Mouse (Mus musculus) stomach, embryonic 16.5 days (tissue): ENCODE results near the gene Hesx1. TPM values are rescaled to one million over a fixed set of nuclear protein-coding genes. Genes with fewer than 3 reads are reported as not detected.
A peak's percentile ranks its signal among the peaks of the same experiment; 100 is the strongest.

Source experiments
- ATAC-seq: fragments of 200-750 bp; cut with Nextera tagmentation; 2 replicates; pipeline ENCODE4 v1.8.0; 2017; ENCODE audit warnings: moderate number of reproducible peaks, moderate TSS enrichment; ENCODE audit not compliant: insufficient read depth, low FRiP score
- H3K27ac ChIP-seq: fragments of 300-500 bp; sonication (generic); 2 replicates; pipeline ENCODE4 v1.5.1; 2014; ENCODE audit warnings: low read length
- H3K27me3 ChIP-seq: fragments of 300-500 bp; sonication (generic); 2 replicates; pipeline ENCODE4 v1.6.1; 2014; ENCODE audit warnings: low read length, control low read depth, mixed read lengths; ENCODE audit not compliant: control insufficient read depth, insufficient read depth
- H3K36me3 ChIP-seq: fragments of 300-500 bp; sonication (generic); 2 replicates; pipeline ENCODE4 v1.6.1; 2014; ENCODE audit warnings: low read length; ENCODE audit not compliant: control insufficient read depth, insufficient read depth
- H3K4me1 ChIP-seq: fragments of 300-500 bp; sonication (generic); 2 replicates; pipeline ENCODE4 v1.6.1; 2014; ENCODE audit warnings: low read length, control low read depth, mixed read lengths; ENCODE audit not compliant: control insufficient read depth, insufficient read depth
- H3K4me2 ChIP-seq: fragments of 300-500 bp; sonication (generic); 2 replicates; pipeline ENCODE4 v1.6.1; 2014; ENCODE audit warnings: low read depth, low read length, mixed read lengths
- H3K4me3 ChIP-seq: fragments of 300-500 bp; sonication (generic); replicated peaks from 2 replicates; pipeline ENCODE4 v1.5.1; 2014; ENCODE audit warnings: mild to moderate bottlenecking, low read length
- H3K9ac ChIP-seq: fragments of 300-500 bp; sonication (generic); 2 replicates; pipeline ENCODE4 v1.6.1; 2014; ENCODE audit warnings: low read length
- H3K9me3 ChIP-seq: fragments of 300-500 bp; sonication (generic); replicated peaks from 2 replicates; pipeline ENCODE4 v1.6.1; 2016; ENCODE audit warnings: low read length, control low read depth; ENCODE audit not compliant: control insufficient read depth
- WGBS: fragments of 180-500 bp; shearing (Covaris S2); extraction: QIAGEN DNeasy Blood & Tissue Kit; methylation state at CpG from one replicate; pipeline ENCODE4 v1.1.7; 2014; 5-methylcytosine and 5-hydroxymethylcytosine counted together
- polyA plus RNA-seq: library from polyadenylated mRNA; unstranded; fragments of >200 nt; fragmentation: Nextera tagmentation; extraction: Ambion mirVana; gene quantifications from 2 replicates; pipeline ENCODE4 v1.2.1, GENCODE M21; 2015

Hesx1 gene
- polyA plus RNA-seq, 1 experiment from 2014 or later: 0.62 TPM

GRCm38 (mm10) chr14:27044967-27045361 lies 50.7 kb downstream of the Hesx1 start:
- peak overlapping the region; percentile 48 for H3K27ac ChIP-seq
- peak; percentile 24; the same call in 1 of the 2 replicates for ATAC-seq
- no peaks in the 10 kb centered on the region for H3K27me3 ChIP-seq
- H3K4me2 ChIP-seq: peak overlapping the region; percentile 22
- no peaks in the 10 kb centered on the region for H3K36me3 ChIP-seq
- no peak overlapping the region for H3K4me3 ChIP-seq
- 0 out of 2 replicates have a peak overlapping the region, but pooled peaks have one; percentile 12 for H3K9ac ChIP-seq
- peaks cover 40% of the 10 kb centered on the region for H3K4me1 ChIP-seq
- no peaks in the 10 kb centered on the region for H3K9me3 ChIP-seq
- WGBS: 18% methylated on average over 2 of the region's 2 CpGs

GRCm38 (mm10) chr14:27048231-27048956 lies 54.2 kb downstream of the Hesx1 start:
- no peak overlapping the region for H3K27ac ChIP-seq
- 71% methylated on average over 8 of the region's 8 CpGs for WGBS
- ATAC-seq: no peak

GRCm38 (mm10) chr14:27050043-27050442 lies 55.8 kb downstream of the Hesx1 start:
- no peak overlapping the region for H3K4me2 ChIP-seq
- H3K9ac ChIP-seq: no peak overlapping the region
- WGBS: 57% methylated on average over 9 of the region's 9 CpGs
- peaks cover 24% of the 10 kb centered on the region for H3K4me1 ChIP-seq
- no peaks in the 10 kb centered on the region for H3K27me3 ChIP-seq
- no peak overlapping the region for H3K27ac ChIP-seq
- H3K9me3 ChIP-seq: no peaks in the 10 kb centered on the region
- no peaks in the 10 kb centered on the region for H3K36me3 ChIP-seq
- no peak for ATAC-seq
- no peak overlapping the region for H3K4me3 ChIP-seq

More at GRCm38 (mm10) chr14:27048231-27048956, 54.2 kb downstream of the Hesx1 start:
- H3K27me3 ChIP-seq: no peaks in the 10 kb centered on the region
- H3K4me2 ChIP-seq: no peak overlapping the region
- H3K9ac ChIP-seq: no peak overlapping the region
- H3K9me3 ChIP-seq: no peaks in the 10 kb centered on the region
- H3K36me3 ChIP-seq: no peaks in the 10 kb centered on the region
- no peak overlapping the region for H3K4me3 ChIP-seq
- peaks cover 40% of the 10 kb centered on the region for H3K4me1 ChIP-seq

DNA sequence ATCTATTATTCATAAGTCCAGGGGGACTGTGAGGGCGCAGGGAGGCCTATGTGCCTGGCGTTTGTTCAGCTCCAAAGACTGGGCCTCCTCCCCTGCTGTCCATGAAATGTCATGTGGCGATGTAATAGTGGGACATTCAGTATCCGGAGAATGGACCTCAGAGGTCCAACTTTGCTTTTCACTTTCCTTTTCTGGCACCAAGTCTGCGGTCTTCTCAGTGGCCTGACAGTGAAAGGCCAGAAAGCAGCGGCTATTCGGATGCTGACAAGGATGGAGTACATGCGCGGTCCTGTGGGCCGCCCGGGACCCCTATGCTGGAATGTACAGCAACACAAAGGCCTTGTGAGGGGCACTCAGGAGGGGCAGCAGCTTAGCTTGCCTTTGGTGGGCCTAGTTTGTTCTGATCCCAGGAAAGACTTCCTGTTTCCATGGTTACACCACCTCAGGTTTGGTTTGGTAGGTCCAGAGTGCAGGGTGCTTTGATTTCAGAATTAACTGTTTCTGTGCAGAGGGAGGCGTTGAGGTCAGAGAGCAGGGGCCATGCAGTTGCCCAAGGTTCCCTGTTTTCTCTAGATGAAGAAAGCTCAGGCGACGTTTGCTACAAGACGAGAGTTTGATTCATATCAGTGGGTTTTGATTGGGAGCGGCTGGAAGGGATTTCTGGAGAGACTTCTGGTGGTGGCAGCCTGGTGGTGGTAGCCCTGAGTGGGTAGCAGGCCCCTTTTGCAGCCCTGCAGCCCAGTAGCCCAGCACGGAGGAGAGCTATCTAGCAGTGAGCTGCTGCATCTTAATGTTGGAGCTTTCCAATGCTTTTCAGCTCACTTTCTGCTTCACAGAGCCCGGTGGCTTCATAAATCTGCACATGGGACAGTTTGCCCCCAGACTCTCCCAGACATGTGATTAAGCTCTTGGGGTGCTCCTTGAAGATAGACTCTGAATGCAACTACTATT lies 56.6 kb downstream of the Hesx1 start:
- Histone ChIP-seq H3K9ac (peak overlapping the region; percentile 46), H3K27ac (peak overlapping the region; percentile 23; the same call in 1 of the 2 replicates), H3K4me1 (peaks cover 22% of the 10 kb centered on the region), H3K4me3 (no peak overlapping the region), H3K9me3 (no peaks in the 10 kb centered on the region), H3K4me2 (no peak overlapping the region), H3K27me3 (no peaks in the 10 kb centered on the region), H3K36me3 (no peaks in the 10 kb centered on the region)
- 42% methylated on average over 18 of the region's 18 CpGs for WGBS
- no peak for ATAC-seq

DNA sequence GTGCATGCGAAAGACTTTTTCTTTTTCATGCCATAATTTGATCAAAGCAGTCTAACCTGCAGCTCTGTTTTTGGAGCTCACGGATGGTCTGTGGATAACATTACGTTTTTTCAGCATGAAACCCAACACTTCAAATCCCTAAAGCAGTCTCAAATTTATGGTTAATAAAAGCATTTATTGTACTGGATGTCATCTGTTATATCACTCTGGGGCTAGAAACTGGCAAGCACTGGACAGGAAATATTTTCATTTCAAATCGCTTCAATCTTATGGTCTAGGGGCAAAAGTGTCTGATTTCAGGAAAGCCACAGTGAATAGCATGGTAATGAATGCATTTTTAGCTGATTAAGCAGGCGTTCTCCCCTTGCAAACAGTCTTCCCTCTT lies 57.3 kb downstream of the Hesx1 start:
- H3K4me2 ChIP-seq: no peak overlapping the region
- H3K9ac ChIP-seq: no peak overlapping the region
- H3K9me3 ChIP-seq: no peaks in the 10 kb centered on the region
- peaks cover 18% of the 10 kb centered on the region for H3K4me1 ChIP-seq
- WGBS: 50% methylated on average over 5 of the region's 5 CpGs
- H3K4me3 ChIP-seq: no peak overlapping the region
- no peak overlapping the region for H3K27ac ChIP-seq
- ATAC-seq: no peak
- no peaks in the 10 kb centered on the region for H3K27me3 ChIP-seq
- H3K36me3 ChIP-seq: no peaks in the 10 kb centered on the region

Other genes starting within 250 kb of the Hesx1 start
- gene Asb14, start 99.9 kb upstream of the Hesx1 start, polyA plus RNA-seq: 0.16 TPM in 1 of 2 replicates, not detected in the other
- 33.3 and 36.5 TPM in 2 replicates for gene Appl1, start 23.2 kb upstream of the Hesx1 start, polyA plus RNA-seq
- 2.5 and 2.7 TPM in 2 replicates for gene Il17rd, start 44.5 kb downstream of the Hesx1 start, polyA plus RNA-seq
- 20.9 and 22.8 TPM in 2 replicates for gene Arhgef3, start 120.5 kb downstream of the Hesx1 start, polyA plus RNA-seq